Mouse (Mus musculus) cortical plate, adult 2 months (tissue): ENCODE measurements around the gene Wt1.

Source experiments
- CTCF ChIP-seq: fragments of 200-500 bp; IDR thresholded peaks from 2 replicates; pipeline ENCODE4 v1.5.1; 2011; ENCODE audit warnings: mild to moderate bottlenecking, control low read depth, low read length; ENCODE audit not compliant: insufficient read depth; ENCODE audit errors: extremely low read depth
- POLR2A ChIP-seq: fragments of 200-500 bp; IDR thresholded peaks from 2 replicates; pipeline ENCODE4 v1.6.1; 2011; ENCODE audit warnings: mild to moderate bottlenecking, low read length, control low read depth; ENCODE audit not compliant: insufficient read depth; ENCODE audit errors: extremely low read depth

- no peak for TF ChIP-seq POLR2A
- TF ChIP-seq CTCF: no peak
Observed at GRCm38 (mm10) chr2:105125205-105125604, 1.1 kb upstream of the Wt1 start.
